Mouse (Mus musculus): Measurements from ENCODE around the gene Gm37240. TPM values are rescaled to one million over a fixed set of nuclear protein-coding genes. Genes with fewer than 3 reads are reported as not detected.

Gm37240 gene
- polyA plus RNA-seq, 1 experiment from 2014 or later, result 0.11 TPM

- Histone ChIP-seq H3K27ac (replicated peaks; ENCODE audit: low read depth, low read length) (0 out of 2 replicates have a peak overlapping the region, but pooled peaks have one; percentile 13), H3K4me3 (replicated peaks; ENCODE audit: low read depth, low read length) (no peak overlapping the region), H3K4me1 (ENCODE audit: control insufficient read depth, insufficient read depth, low read length) (no peaks in the 10 kb centered on the region), H3K4me2 (ENCODE audit: low read length) (no peak overlapping the region), H3K27me3 (ENCODE audit: control insufficient read depth, insufficient read depth, low read length) (no peaks in the 10 kb centered on the region), H3K9me3 (ENCODE audit: control insufficient read depth, low read length) (no peaks in the 10 kb centered on the region), H3K36me3 (ENCODE audit: control insufficient read depth, insufficient read depth, low read length) (no peaks in the 10 kb centered on the region), H3K9ac (replicated peaks; ENCODE audit: low read length) (no peak overlapping the region)
- WGBS, result 84% methylated on average over 3 of the region's 3 CpGs
- ATAC-seq (ENCODE audit: low FRiP score, low TSS enrichment) (no peak), DNase-seq (peak; percentile 8)
Observed at GRCm38 (mm10) chr3:85601841-85602305, 285.4 kb downstream of the Gm37240 start.

GRCm38 (mm10) chr3:85599526-85599925, 287.8 kb downstream of the Gm37240 start:
- no peak overlapping the region for H3K4me2 ChIP-seq (ENCODE audit: low read length)
- H3K27ac ChIP-seq (replicated peaks; ENCODE audit: low read depth, low read length), result no peak overlapping the region
- ATAC-seq (ENCODE audit: low FRiP score, low TSS enrichment) (no peak), DNase-seq (no peak)
- no peak overlapping the region for H3K9ac ChIP-seq (replicated peaks; ENCODE audit: low read length)
- no peaks in the 10 kb centered on the region for H3K4me1 ChIP-seq (ENCODE audit: control insufficient read depth, insufficient read depth, low read length)
- H3K27me3 ChIP-seq (ENCODE audit: control insufficient read depth, insufficient read depth, low read length), result no peaks in the 10 kb centered on the region
- no peaks in the 10 kb centered on the region for H3K9me3 ChIP-seq (ENCODE audit: control insufficient read depth, low read length)
- 89% methylated on average over 3 of the region's 3 CpGs for WGBS
- H3K4me3 ChIP-seq (replicated peaks; ENCODE audit: low read depth, low read length), result no peak overlapping the region
- H3K36me3 ChIP-seq (ENCODE audit: control insufficient read depth, insufficient read depth, low read length), result no peaks in the 10 kb centered on the region

DNA sequence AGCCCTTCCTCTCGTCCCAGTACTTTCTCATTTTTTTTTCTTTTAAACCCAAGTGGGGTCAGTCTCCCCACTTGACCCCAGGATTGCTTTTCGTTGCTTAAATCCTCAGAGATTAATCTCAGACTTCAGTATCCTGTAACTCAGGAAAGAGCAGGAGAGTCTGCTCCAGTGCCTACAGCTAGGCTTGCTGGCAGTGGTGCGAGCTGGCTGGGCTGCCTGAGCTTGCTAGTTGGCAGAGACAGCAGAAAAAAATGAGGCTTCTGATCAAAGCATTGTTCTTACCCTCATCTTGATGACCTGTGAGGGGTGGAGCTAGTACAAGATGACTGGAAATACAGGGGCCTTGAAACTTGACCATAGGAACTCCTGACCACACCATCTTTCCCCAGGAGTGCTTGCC, 292.9 kb downstream of the Gm37240 start:
- no peak overlapping the region for H3K4me2 ChIP-seq (ENCODE audit: low read length)
- no peak for DNase-seq
- WGBS, result 80% methylated on average over 3 of the region's 3 CpGs
- ATAC-seq (ENCODE audit: low FRiP score, low TSS enrichment), result no peak
- no peaks in the 10 kb centered on the region for H3K36me3 ChIP-seq (ENCODE audit: control insufficient read depth, insufficient read depth, low read length)
- H3K4me1 ChIP-seq (ENCODE audit: control insufficient read depth, insufficient read depth, low read length), result no peaks in the 10 kb centered on the region
- H3K9ac ChIP-seq (replicated peaks; ENCODE audit: low read length), result no peak overlapping the region
- no peaks in the 10 kb centered on the region for H3K27me3 ChIP-seq (ENCODE audit: control insufficient read depth, insufficient read depth, low read length)
- no peak overlapping the region for H3K4me3 ChIP-seq (replicated peaks; ENCODE audit: low read depth, low read length)
- no peaks in the 10 kb centered on the region for H3K9me3 ChIP-seq (ENCODE audit: control insufficient read depth, low read length)
- no peak overlapping the region for H3K27ac ChIP-seq (replicated peaks; ENCODE audit: low read depth, low read length)

GRCm38 (mm10) chr3:85592640-85593252, 294.6 kb downstream of the Gm37240 start:
- ATAC-seq (ENCODE audit: low FRiP score, low TSS enrichment) (no peak), DNase-seq (no peak)
- Histone ChIP-seq H3K4me3 (replicated peaks; ENCODE audit: low read depth, low read length) (no peak overlapping the region), H3K4me2 (ENCODE audit: low read length) (no peak overlapping the region), H3K4me1 (ENCODE audit: control insufficient read depth, insufficient read depth, low read length) (no peaks in the 10 kb centered on the region), H3K27ac (replicated peaks; ENCODE audit: low read depth, low read length) (no peak overlapping the region), H3K9me3 (ENCODE audit: control insufficient read depth, low read length) (no peaks in the 10 kb centered on the region), H3K36me3 (ENCODE audit: control insufficient read depth, insufficient read depth, low read length) (no peaks in the 10 kb centered on the region), H3K27me3 (ENCODE audit: control insufficient read depth, insufficient read depth, low read length) (no peaks in the 10 kb centered on the region), H3K9ac (replicated peaks; ENCODE audit: low read length) (no peak overlapping the region)
- WGBS, result 93% methylated on average over 5 of the region's 5 CpGs

DNA sequence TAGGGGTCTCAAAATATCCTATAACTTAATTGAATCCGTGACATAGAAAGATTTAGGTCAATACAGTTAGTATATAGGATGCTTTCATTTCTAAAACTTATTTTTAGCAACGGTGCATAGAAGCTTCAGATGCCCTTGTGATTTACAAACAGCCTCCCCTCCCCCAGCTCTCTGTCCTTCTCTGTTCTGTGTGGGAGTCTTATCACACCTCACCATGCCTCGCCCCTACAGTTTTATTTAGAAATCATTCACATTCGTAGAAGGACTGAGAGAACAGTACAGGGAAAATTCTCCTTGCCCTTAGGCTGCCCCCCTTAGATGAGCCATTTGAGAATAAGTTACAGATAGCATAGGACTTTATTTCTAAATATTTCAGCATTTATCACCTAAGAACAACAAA, 295.3 kb downstream of the Gm37240 start:
- DNase-seq, result no peak
- no peak for ATAC-seq (ENCODE audit: low FRiP score, low TSS enrichment)
- Histone ChIP-seq H3K27ac (replicated peaks; ENCODE audit: low read depth, low read length) (no peak overlapping the region), H3K36me3 (ENCODE audit: control insufficient read depth, insufficient read depth, low read length) (no peaks in the 10 kb centered on the region), H3K9me3 (ENCODE audit: control insufficient read depth, low read length) (no peaks in the 10 kb centered on the region), H3K4me2 (ENCODE audit: low read length) (no peak overlapping the region), H3K4me3 (replicated peaks; ENCODE audit: low read depth, low read length) (no peak overlapping the region), H3K9ac (replicated peaks; ENCODE audit: low read length) (no peak overlapping the region), H3K27me3 (ENCODE audit: control insufficient read depth, insufficient read depth, low read length) (no peaks in the 10 kb centered on the region), H3K4me1 (ENCODE audit: control insufficient read depth, insufficient read depth, low read length) (no peaks in the 10 kb centered on the region)
- 80% methylated on average over 4 of the region's 4 CpGs for WGBS

- 94% methylated on average over 3 of the region's 3 CpGs for WGBS
- Histone ChIP-seq H3K9ac (replicated peaks; ENCODE audit: low read length) (no peak overlapping the region), H3K36me3 (ENCODE audit: control insufficient read depth, insufficient read depth, low read length) (no peaks in the 10 kb centered on the region), H3K4me3 (replicated peaks; ENCODE audit: low read depth, low read length) (no peak overlapping the region), H3K4me1 (ENCODE audit: control insufficient read depth, insufficient read depth, low read length) (no peaks in the 10 kb centered on the region), H3K4me2 (ENCODE audit: low read length) (no peak overlapping the region), H3K9me3 (ENCODE audit: control insufficient read depth, low read length) (no peaks in the 10 kb centered on the region), H3K27ac (replicated peaks; ENCODE audit: low read depth, low read length) (no peak overlapping the region), H3K27me3 (ENCODE audit: control insufficient read depth, insufficient read depth, low read length) (no peaks in the 10 kb centered on the region)
- no peak for DNase-seq
- ATAC-seq (ENCODE audit: low FRiP score, low TSS enrichment), result no peak
Observed at GRCm38 (mm10) chr3:85590090-85590754, 297.1 kb downstream of the Gm37240 start.

GRCm38 (mm10) chr3:85588701-85589100, 298.6 kb downstream of the Gm37240 start:
- Histone ChIP-seq H3K27ac (replicated peaks; ENCODE audit: low read depth, low read length) (no peak overlapping the region), H3K4me1 (ENCODE audit: control insufficient read depth, insufficient read depth, low read length) (no peaks in the 10 kb centered on the region), H3K27me3 (ENCODE audit: control insufficient read depth, insufficient read depth, low read length) (no peaks in the 10 kb centered on the region), H3K36me3 (ENCODE audit: control insufficient read depth, insufficient read depth, low read length) (no peaks in the 10 kb centered on the region), H3K9me3 (ENCODE audit: control insufficient read depth, low read length) (no peaks in the 10 kb centered on the region), H3K9ac (replicated peaks; ENCODE audit: low read length) (no peak overlapping the region), H3K4me2 (ENCODE audit: low read length) (no peak overlapping the region), H3K4me3 (replicated peaks; ENCODE audit: low read depth, low read length) (no peak overlapping the region)
- DNase-seq (no peak), ATAC-seq (ENCODE audit: low FRiP score, low TSS enrichment) (no peak)
- WGBS, result 68% methylated on average over 2 of the region's 2 CpGs

GRCm38 (mm10) chr3:85584966-85585365, 302.4 kb downstream of the Gm37240 start:
- no peak overlapping the region for H3K9ac ChIP-seq (replicated peaks; ENCODE audit: low read length)
- ATAC-seq (ENCODE audit: low FRiP score, low TSS enrichment), result no peak
- no peaks in the 10 kb centered on the region for H3K36me3 ChIP-seq (ENCODE audit: control insufficient read depth, insufficient read depth, low read length)
- DNase-seq, result no peak
- no peaks in the 10 kb centered on the region for H3K27me3 ChIP-seq (ENCODE audit: control insufficient read depth, insufficient read depth, low read length)
- no peak overlapping the region for H3K4me2 ChIP-seq (ENCODE audit: low read length)
- no peak overlapping the region for H3K4me3 ChIP-seq (replicated peaks; ENCODE audit: low read depth, low read length)
- no peaks in the 10 kb centered on the region for H3K9me3 ChIP-seq (ENCODE audit: control insufficient read depth, low read length)
- no peaks in the 10 kb centered on the region for H3K4me1 ChIP-seq (ENCODE audit: control insufficient read depth, insufficient read depth, low read length)
- 90% methylated on average over 4 of the region's 4 CpGs for WGBS
- H3K27ac ChIP-seq (replicated peaks; ENCODE audit: low read depth, low read length), result no peak overlapping the region

DNA sequence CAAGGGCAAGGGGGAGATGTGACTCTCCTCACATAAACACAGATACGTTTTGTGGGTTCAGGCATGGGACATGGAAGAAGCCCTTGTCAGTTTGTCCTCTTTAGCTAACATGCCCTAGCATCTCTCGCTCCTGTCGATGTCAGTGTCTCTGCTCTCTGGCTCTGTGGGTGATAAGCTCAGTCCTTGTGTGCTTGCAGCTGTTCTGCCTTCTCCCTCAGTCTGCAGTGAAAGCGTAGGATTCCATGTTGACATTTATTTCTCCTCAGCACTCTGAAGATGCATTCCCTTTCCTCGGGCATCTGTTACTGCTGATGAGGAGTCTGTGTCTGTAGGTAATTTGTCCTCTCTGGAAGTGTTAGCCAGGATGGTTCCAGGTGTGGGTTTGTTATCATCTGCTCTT, 304.1 kb downstream of the Gm37240 start:
- H3K4me2 ChIP-seq (ENCODE audit: low read length), result no peak overlapping the region
- DNase-seq (no peak), ATAC-seq (ENCODE audit: low FRiP score, low TSS enrichment) (no peak)
- H3K9me3 ChIP-seq (ENCODE audit: control insufficient read depth, low read length), result no peaks in the 10 kb centered on the region
- H3K27ac ChIP-seq (replicated peaks; ENCODE audit: low read depth, low read length), result no peak overlapping the region
- H3K36me3 ChIP-seq (ENCODE audit: control insufficient read depth, insufficient read depth, low read length), result no peaks in the 10 kb centered on the region
- no peaks in the 10 kb centered on the region for H3K27me3 ChIP-seq (ENCODE audit: control insufficient read depth, insufficient read depth, low read length)
- no peak overlapping the region for H3K4me3 ChIP-seq (replicated peaks; ENCODE audit: low read depth, low read length)
- no peak overlapping the region for H3K9ac ChIP-seq (replicated peaks; ENCODE audit: low read length)
- 89% methylated on average over 5 of the region's 5 CpGs for WGBS
- H3K4me1 ChIP-seq (ENCODE audit: control insufficient read depth, insufficient read depth, low read length), result no peaks in the 10 kb centered on the region

All from midbrain, embryonic 14.5 days (tissue).